Mouse (Mus musculus) liver, embryonic 14.5 days (tissue): ENCODE measurements at regions not wholly inside any gene's neighbourhood (a gene's known extent, or its start where the extent isn't known, plus 50 kb on each side); places are given as distances from the start of the nearest gene placed in this dataset.
A peak's percentile ranks its signal among the peaks of the same experiment; 100 is the strongest.

Experiments used
- ATAC-seq: fragments of 200-750 bp; cut with Nextera tagmentation; 2 replicates; pipeline ENCODE4 v1.8.0; 2017; ENCODE audit warnings: moderate number of reproducible peaks, mild to moderate bottlenecking, moderate library complexity; ENCODE audit not compliant: insufficient read depth
- DNase-seq, 3 experiments: peaks; one replicate each; pipeline ENCODE4 v3.0.0-alpha.2; 2012 to 2013; ENCODE audit warnings: low read depth in 3 of 3, low spot score in 3 of 3
- H3K27ac ChIP-seq: fragments of 300-500 bp; sonication (generic); 2 replicates; pipeline ENCODE4 v1.5.1; 2014; ENCODE audit warnings: moderate library complexity, mild to moderate bottlenecking, control low read depth, inconsistent platforms
- H3K27me3 ChIP-seq: fragments of 300-500 bp; sonication (generic); 2 replicates; pipeline ENCODE4 v1.6.1; 2014; ENCODE audit warnings: mild to moderate bottlenecking, low read length, moderate library complexity; ENCODE audit not compliant: control insufficient read depth, insufficient read depth
- H3K36me3 ChIP-seq: fragments of 300-500 bp; sonication (generic); replicated peaks from 2 replicates; pipeline ENCODE4 v1.6.1; 2014; ENCODE audit warnings: low read depth; ENCODE audit not compliant: control insufficient read depth, insufficient read depth
- H3K4me1 ChIP-seq, 2 experiments: fragments of 200-500 bp in 1 of 2; fragments of 300-500 bp in 1 of 2; sonication (generic) in 1 of 2; replicated peaks; 2 replicates each; pipeline ENCODE4 v1.6.1; 2012 to 2014; ENCODE audit warnings: antibody characterized with exemption in 1 of 2, inconsistent platforms in 1 of 2, low read length in 1 of 2; ENCODE audit not compliant: control insufficient read depth in 2 of 2, insufficient read depth in 2 of 2
- H3K4me2 ChIP-seq: fragments of 300-500 bp; sonication (generic); 2 replicates; pipeline ENCODE4 v1.6.1; 2014; ENCODE audit warnings: low read depth, mild to moderate bottlenecking, control low read depth, moderate library complexity
- H3K4me3 ChIP-seq, 2 experiments: fragments of 200-500 bp in 1 of 2; fragments of 300-500 bp in 1 of 2; sonication (generic) in 1 of 2; 2 replicates each; pipeline ENCODE4 v1.5.1; 2012 to 2014; ENCODE audit warnings: low read depth in 2 of 2, low read length in 2 of 2, mild to moderate bottlenecking in 2 of 2, control low read depth in 1 of 2, inconsistent platforms in 1 of 2, moderate library complexity in 1 of 2; ENCODE audit not compliant: insufficient read depth in 1 of 2
- H3K9ac ChIP-seq: fragments of 300-500 bp; sonication (generic); replicated peaks from 2 replicates; pipeline ENCODE4 v1.6.1; 2014; ENCODE audit warnings: mild to moderate bottlenecking, control low read depth, moderate library complexity
- H3K9me3 ChIP-seq: fragments of 300-500 bp; sonication (generic); 2 replicates; pipeline ENCODE4 v1.6.1; 2016; ENCODE audit warnings: low read length, mixed read lengths; ENCODE audit not compliant: control insufficient read depth
- CTCF ChIP-seq: IDR thresholded peaks from 2 replicates; pipeline ENCODE4 v1.5.1; 2016; ENCODE audit warnings: antibody characterized with exemption, low read depth, control low read depth
- EP300 ChIP-seq: IDR thresholded peaks from 2 replicates; pipeline ENCODE4 v1.6.1; 2016; ENCODE audit warnings: antibody characterized with exemption, low read depth
- WGBS: fragments of 180-500 bp; shearing (Covaris S2); extraction: QIAGEN DNeasy Blood & Tissue Kit; methylation state at CpG from one replicate; pipeline ENCODE4 v1.1.7; 2014; ENCODE audit not compliant: insufficient replicate concordance; 5-methylcytosine and 5-hydroxymethylcytosine counted together

DNA sequence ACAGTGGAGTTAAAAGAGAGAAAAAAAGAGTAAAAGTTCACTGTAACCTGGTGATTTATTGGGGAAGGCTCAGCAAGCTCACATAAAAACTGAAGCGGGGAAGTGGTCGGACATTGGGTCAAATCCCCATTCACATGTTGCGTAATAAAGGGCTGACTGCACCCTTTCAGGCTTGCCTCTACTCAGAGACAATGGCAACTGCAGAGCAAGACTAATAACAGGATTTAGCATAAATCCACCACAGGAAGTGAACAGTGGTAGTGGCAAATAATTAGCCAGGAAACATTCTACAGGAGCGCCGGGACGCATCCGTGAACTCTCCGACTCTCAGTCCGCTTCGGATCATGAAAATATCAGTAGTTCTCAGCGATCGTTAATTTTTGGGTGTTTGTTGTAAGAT lies 81.3 kb downstream of the Spry2 start:
- no peak for TF ChIP-seq CTCF
- TF ChIP-seq EP300 = no peak
- H3K27me3 ChIP-seq = no peaks in the 10 kb centered on the region
- no peaks in the 10 kb centered on the region for H3K36me3 ChIP-seq
- no peak for ATAC-seq
- WGBS = 8% methylated on average over 12 of the region's 12 CpGs
- peak overlapping the region; percentile 42 for H3K4me2 ChIP-seq
- DNase-seq = no peak
- H3K27ac ChIP-seq = no peak overlapping the region
- H3K9ac ChIP-seq = no peak overlapping the region
- peak overlapping the region in 1 of 2 experiments; percentile 24; a peak in 1 of 4 replicates for H3K4me3 ChIP-seq
- H3K4me1 ChIP-seq = no peaks in the 10 kb centered on the region
- H3K9me3 ChIP-seq = no peaks in the 10 kb centered on the region

DNA sequence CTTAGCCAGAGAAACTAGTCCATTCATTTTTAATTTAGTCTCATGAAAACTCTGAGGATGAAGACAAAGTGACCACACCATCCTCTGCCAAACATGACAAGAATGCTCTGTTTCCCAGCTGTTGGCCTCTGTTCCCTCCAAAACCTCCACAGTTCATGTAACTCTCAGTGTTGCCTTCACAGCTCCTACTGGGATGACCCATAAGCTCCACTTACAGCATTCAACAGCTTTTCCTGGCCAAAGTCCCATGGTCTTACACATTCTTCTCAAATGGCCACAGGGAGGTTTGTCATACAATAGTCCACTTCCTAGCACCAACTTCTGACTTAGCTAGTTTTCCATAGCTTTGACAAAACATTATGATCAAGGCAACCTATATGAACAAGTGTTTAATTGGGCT lies 83.0 kb downstream of the Spry2 start:
- TF ChIP-seq EP300 (no peak), CTCF (no peak)
- H3K4me3 ChIP-seq = no peak overlapping the region
- no peak overlapping the region for H3K9ac ChIP-seq
- ATAC-seq (no peak), DNase-seq (no peak)
- H3K27ac ChIP-seq = no peak overlapping the region
- H3K27me3 ChIP-seq = no peaks in the 10 kb centered on the region
- no peaks in the 10 kb centered on the region for H3K4me1 ChIP-seq
- H3K36me3 ChIP-seq = no peaks in the 10 kb centered on the region
- no peaks in the 10 kb centered on the region for H3K9me3 ChIP-seq
- no peak overlapping the region for H3K4me2 ChIP-seq

DNA sequence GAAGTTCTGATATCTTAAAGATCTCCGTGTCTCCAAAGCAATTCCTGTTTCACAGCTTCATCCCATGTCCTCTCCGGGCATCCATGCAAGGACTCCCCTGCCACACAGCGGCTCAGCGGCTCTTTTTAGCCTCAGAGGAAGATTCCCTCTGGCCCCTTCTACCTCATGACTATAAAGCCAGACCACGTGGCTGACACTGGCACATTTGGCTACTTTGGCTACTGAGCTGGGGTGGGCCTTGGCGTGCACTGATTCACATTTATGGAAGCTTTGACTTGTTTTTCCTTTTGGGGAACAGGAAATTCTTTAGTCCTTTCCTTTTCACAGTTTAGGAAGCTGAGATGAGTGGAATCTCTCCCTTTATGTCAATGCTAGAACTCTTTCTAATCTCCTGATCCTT lies 83.5 kb downstream of the Spry2 start:
- Histone ChIP-seq H3K4me3 (no peak overlapping the region), H3K9me3 (no peaks in the 10 kb centered on the region), H3K9ac (no peak overlapping the region), H3K36me3 (no peaks in the 10 kb centered on the region), H3K27ac (no peak overlapping the region), H3K4me1 (no peaks in the 10 kb centered on the region), H3K4me2 (no peak overlapping the region), H3K27me3 (no peaks in the 10 kb centered on the region)
- 73% methylated on average over 6 of the region's 6 CpGs for WGBS
- DNase-seq (no peak), ATAC-seq (no peak)
- no peak for TF ChIP-seq EP300
- no peak for TF ChIP-seq CTCF

DNA sequence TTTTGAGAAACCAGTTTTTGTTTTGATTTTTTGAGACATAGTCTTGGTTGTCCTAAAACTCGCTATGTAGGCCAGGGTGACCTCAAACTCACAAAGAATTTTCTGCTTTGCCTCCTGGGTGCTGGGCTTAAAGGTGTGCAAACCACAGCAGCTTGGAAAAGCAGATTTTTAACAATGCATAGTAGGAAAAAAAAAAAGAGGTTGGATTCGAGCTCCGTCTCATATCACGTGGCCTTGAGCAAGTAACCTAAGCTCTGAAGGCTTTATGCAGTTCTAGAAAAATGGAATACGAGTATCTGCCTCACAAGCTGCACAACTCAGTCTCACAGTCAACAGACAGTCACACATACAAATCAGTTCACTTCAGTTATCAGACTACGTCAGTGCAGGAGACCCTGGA lies 90.9 kb downstream of the Spry2 start:
- TF ChIP-seq EP300 = no peak
- TF ChIP-seq CTCF = no peak
- 59% methylated on average over 6 of the region's 6 CpGs for WGBS
- H3K9me3 ChIP-seq = no peaks in the 10 kb centered on the region
- no peak overlapping the region for H3K4me3 ChIP-seq
- H3K27ac ChIP-seq = no peak overlapping the region
- no peak overlapping the region for H3K4me2 ChIP-seq
- H3K27me3 ChIP-seq = no peaks in the 10 kb centered on the region
- DNase-seq = no peak
- H3K4me1 ChIP-seq = peaks cover 0 to 2% of the 10 kb centered on the region in 2 experiments; a peak in 2 of 4 replicates
- no peak overlapping the region for H3K9ac ChIP-seq
- no peak for ATAC-seq
- no peaks in the 10 kb centered on the region for H3K36me3 ChIP-seq

DNA sequence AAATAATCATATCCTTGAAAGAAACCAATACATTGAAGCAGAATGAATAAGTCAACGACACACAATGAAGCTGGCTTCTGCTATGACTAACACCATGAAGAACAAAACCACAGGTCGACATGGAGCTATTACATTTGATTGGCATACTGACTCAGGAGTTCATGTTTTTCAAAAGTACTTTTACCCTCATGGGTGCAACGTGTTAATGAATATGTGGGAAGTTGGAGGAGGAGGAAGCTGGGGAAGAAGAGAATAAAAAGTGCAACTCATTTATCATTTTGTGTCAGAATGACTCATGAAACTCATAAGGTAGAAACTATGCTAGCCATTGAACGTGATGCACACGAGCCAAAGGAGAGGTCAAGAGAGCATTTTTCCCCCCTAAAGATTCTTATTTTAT lies 91.3 kb downstream of the Spry2 start:
- Histone ChIP-seq H3K27ac (no peak overlapping the region), H3K4me1 (peaks cover 0 to 2% of the 10 kb centered on the region in 2 experiments; a peak in 2 of 4 replicates), H3K9me3 (no peaks in the 10 kb centered on the region), H3K36me3 (no peaks in the 10 kb centered on the region), H3K27me3 (no peaks in the 10 kb centered on the region), H3K4me2 (no peak overlapping the region), H3K4me3 (no peak overlapping the region), H3K9ac (no peak overlapping the region)
- ATAC-seq = no peak
- WGBS = 19% methylated on average over 5 of the region's 5 CpGs
- TF ChIP-seq EP300 (no peak), CTCF (no peak)
- DNase-seq = no peak

DNA sequence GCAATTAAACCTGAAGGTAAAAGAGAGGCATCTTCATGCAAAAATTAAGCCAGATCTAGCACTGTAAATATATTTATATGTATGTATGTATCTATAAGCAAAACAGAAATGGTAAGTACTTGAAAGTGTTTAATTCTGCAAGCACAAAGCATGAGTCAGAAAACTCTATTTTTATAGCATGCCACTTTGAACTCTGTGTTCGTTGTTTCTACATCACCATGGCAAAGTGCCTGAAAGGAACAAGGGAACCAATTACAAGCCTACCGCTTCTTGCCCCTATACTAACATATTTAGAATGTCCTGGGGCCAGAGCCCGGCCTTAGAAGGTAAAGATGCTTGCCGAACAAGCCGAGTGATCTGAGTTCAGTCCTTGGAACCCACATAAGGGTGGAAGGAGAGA lies 91.9 kb downstream of the Spry2 start:
- no peak for DNase-seq
- H3K9ac ChIP-seq = no peak overlapping the region

More for the DNA sequence above, 91.9 kb downstream of the Spry2 start:
- TF ChIP-seq EP300 = no peak
- no peak for TF ChIP-seq CTCF
- peaks cover 0 to 2% of the 10 kb centered on the region in 2 experiments; a peak in 2 of 4 replicates for H3K4me1 ChIP-seq
- H3K27me3 ChIP-seq = no peaks in the 10 kb centered on the region
- 64% methylated on average over 5 of the region's 5 CpGs for WGBS
- no peaks in the 10 kb centered on the region for H3K9me3 ChIP-seq
- H3K4me3 ChIP-seq = no peak overlapping the region
- no peaks in the 10 kb centered on the region for H3K36me3 ChIP-seq
- ATAC-seq = no peak
- no peak overlapping the region for H3K27ac ChIP-seq
- no peak overlapping the region for H3K4me2 ChIP-seq
